Mouse (Mus musculus) CH12F3 (cell line): ENCODE results near the gene Ubn1.

ENCODE experiments used
- in situ Hi-C: fragments of 300-500 bp; cut with MboI; formaldehyde crosslinking; loops from 2 replicates; pipeline ENCODE4 v1.14.3; 2020; ENCODE audit warnings: low sequenced_read_pairs

The Ubn1 gene

GRCm38 (mm10) chr16:5049774-5050234 lies at the start of gene Ubn1, which contains the start of gene Glyr1:
TSS of gene Ubn1 (plus strand) at chr16:5050057.
TSS of gene Glyr1 (minus strand) at chr16:5049863.
- in situ Hi-C loops: no loop called here

- in situ Hi-C loops: no loop called here
These were observed 49.2 kb upstream of the Ubn1 start for GRCm38 (mm10) chr16:5000611-5001010.

GRCm38 (mm10) chr16:5007067-5007466 lies 42.8 kb upstream of the Ubn1 start, which contains the start of gene Smim22:
TSS of gene Smim22 (plus strand) at chr16:5007288.
- in situ Hi-C loops: no loop called here

- in situ Hi-C loops: no loop called here
These were observed 42.4 kb upstream of the Ubn1 start for GRCm38 (mm10) chr16:5007492-5007891.

- in situ Hi-C loops: no loop called here
These were observed 41.8 kb upstream of the Ubn1 start for GRCm38 (mm10) chr16:5008076-5008475.

GRCm38 (mm10) chr16:5010371-5010935 lies 39.4 kb upstream of the Ubn1 start:
- in situ Hi-C loops: no loop called here

GRCm38 (mm10) chr16:5011285-5011684 lies 38.6 kb upstream of the Ubn1 start:
- in situ Hi-C loops: no loop called here

GRCm38 (mm10) chr16:5012036-5013005 lies 37.5 kb upstream of the Ubn1 start:
- in situ Hi-C loops: no loop called here

GRCm38 (mm10) chr16:5013054-5013838 lies 36.6 kb upstream of the Ubn1 start, which contains the start of gene Rogdi:
TSS of gene Rogdi (minus strand) at chr16:5013553.
- in situ Hi-C loops: no loop called here

GRCm38 (mm10) chr16:5014578-5014977 lies 35.3 kb upstream of the Ubn1 start:
- in situ Hi-C loops: no loop called here

GRCm38 (mm10) chr16:5024021-5024420 lies 25.8 kb upstream of the Ubn1 start:
- in situ Hi-C loops: no loop called here

GRCm38 (mm10) chr16:5029847-5030246 lies 20.0 kb upstream of the Ubn1 start:
- in situ Hi-C loops: no loop called here

GRCm38 (mm10) chr16:5035591-5035990 lies 14.3 kb upstream of the Ubn1 start:
- in situ Hi-C loops: no loop called here

- in situ Hi-C loops: no loop called here
These were observed 13.1 kb upstream of the Ubn1 start for GRCm38 (mm10) chr16:5036649-5037234.

- in situ Hi-C loops: no loop called here
These were observed 4.5 kb upstream of the Ubn1 start for GRCm38 (mm10) chr16:5045322-5045721.

GRCm38 (mm10) chr16:5049182-5049773 lies 579 bp upstream of the Ubn1 start:
- in situ Hi-C loops: no loop called here

- in situ Hi-C loops: no loop called here
These were observed 624 bp downstream of the Ubn1 start for GRCm38 (mm10) chr16:5050251-5051110.

GRCm38 (mm10) chr16:5058114-5058513 lies 8.3 kb downstream of the Ubn1 start:
- in situ Hi-C loops: no loop called here

- in situ Hi-C loops: no loop called here
These were observed 13.6 kb downstream of the Ubn1 start for GRCm38 (mm10) chr16:5063472-5063871.
